Mouse (Mus musculus): Measurements from ENCODE around the gene Iqsec1.

Iqsec1 gene

GRCm38 (mm10) chr6:90702837-90703735 is 285.4 kb downstream of the Iqsec1 start:
- DNase-seq: peak; percentile 18 to 44

- DNase-seq: peak; percentile 19 to 52
Measured at GRCm38 (mm10) chr6:90702197-90702596, 286.3 kb downstream of the Iqsec1 start.

DNA sequence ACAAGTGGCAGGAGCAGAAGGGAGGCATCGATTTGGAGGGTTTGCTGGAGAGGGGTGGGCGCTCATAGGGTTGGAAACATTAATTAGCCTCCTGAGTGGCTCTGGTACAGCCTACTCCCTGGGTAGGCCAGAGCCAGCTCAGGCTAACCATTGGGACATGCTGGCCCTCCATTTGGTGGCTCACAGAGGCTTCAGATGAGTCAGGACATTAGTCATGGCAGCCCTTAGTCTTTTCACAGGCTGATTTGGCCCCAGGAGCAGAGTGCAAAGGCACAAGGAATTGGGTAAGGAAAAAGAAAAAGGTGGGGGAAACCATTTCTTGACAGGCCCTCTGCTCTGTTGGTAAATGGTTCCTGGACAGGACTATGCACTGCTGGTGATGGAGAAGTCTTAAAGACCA is 287.1 kb downstream of the Iqsec1 start:
- DNase-seq: no peak

- no peak for DNase-seq
Measured at GRCm38 (mm10) chr6:90700737-90701136, 287.7 kb downstream of the Iqsec1 start.

GRCm38 (mm10) chr6:90700068-90700467 is 288.4 kb downstream of the Iqsec1 start:
- DNase-seq: no peak

- no peak for DNase-seq
Measured at GRCm38 (mm10) chr6:90698843-90699242, 289.6 kb downstream of the Iqsec1 start.

GRCm38 (mm10) chr6:90695754-90696153 is 292.7 kb downstream of the Iqsec1 start:
- DNase-seq: peak; percentile 29 to 41

- DNase-seq: peak; percentile 66 to 78
Measured at GRCm38 (mm10) chr6:90692404-90692803, 296.1 kb downstream of the Iqsec1 start.

GRCm38 (mm10) chr6:90691935-90692334 is 296.6 kb downstream of the Iqsec1 start:
- DNase-seq: no peak

DNA sequence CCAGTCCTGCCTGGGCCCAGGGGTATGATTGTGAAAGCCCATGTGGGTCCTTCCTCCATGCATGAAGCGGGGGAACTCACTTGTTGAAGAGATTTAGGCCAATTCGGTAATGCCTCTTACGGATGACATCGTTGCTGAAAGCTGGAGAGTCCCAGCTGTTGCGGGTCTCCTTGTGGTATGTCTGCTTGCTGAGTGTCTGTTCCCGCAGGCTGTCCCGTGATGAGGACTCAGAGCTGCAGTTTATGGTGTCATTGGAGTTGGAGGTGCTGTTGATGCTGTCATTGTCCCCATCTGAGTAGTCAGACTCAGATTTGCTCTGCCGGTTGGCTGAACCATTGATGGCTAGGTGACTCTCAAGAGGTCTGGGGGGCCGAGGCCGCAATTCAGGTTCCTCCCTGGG is 299.0 kb downstream of the Iqsec1 start:
- DNase-seq: no peak

DNA sequence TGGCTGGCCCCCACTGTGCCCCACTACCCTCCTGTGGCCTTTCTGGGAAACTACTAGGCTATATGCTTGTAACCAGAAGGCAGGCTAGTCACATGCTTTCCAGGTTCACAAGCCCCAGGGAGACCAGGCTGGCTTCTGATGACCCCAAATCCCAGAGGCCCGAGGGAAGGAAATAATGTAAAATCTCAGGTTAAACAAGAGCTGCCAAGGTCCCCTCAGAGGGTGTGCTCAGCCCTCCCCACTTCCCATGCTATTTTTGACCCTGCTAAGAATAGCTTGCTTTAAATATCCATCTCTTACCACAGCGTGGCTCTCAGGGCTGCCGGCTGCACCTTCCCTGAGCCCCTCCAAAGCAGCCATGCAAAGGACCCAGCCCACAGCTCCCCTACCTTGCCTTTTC is 299.7 kb downstream of the Iqsec1 start:
- DNase-seq: peak in 1 of 2 experiments; percentile 35

- no peak for DNase-seq
Measured at GRCm38 (mm10) chr6:90688003-90688402, 300.5 kb downstream of the Iqsec1 start.

GRCm38 (mm10) chr6:90686812-90687211 is 301.7 kb downstream of the Iqsec1 start:
- no peak for DNase-seq

GRCm38 (mm10) chr6:90683831-90684532 is 304.5 kb downstream of the Iqsec1 start:
- no peak for DNase-seq

- DNase-seq: no peak
Measured at GRCm38 (mm10) chr6:90680401-90680800, 308.1 kb downstream of the Iqsec1 start.

DNA sequence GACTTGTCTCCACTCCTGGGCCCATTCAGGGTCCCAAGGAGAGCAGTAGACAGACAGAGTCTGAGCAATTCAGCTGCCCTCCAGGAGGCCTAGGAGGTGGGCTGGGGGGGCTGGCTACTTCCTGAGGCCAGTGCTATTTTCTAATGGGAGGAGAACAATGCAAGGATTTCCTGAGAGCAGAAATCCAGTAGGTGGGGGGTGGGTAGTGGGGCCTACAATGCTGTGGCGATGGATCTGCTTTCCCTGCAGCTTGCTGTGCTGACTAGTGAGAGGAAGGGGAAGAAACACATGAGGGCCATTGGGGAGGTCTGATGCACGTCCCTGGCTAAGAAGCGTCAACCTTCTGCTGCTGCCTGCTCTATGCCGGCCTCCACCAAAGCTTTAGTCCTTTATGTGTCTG is 309.7 kb downstream of the Iqsec1 start:
- no peak for DNase-seq

GRCm38 (mm10) chr6:90668693-90669092 is 319.8 kb downstream of the Iqsec1 start:
- no peak for DNase-seq

- no peak for DNase-seq
Measured at GRCm38 (mm10) chr6:90663736-90664135, 324.7 kb downstream of the Iqsec1 start.

DNA sequence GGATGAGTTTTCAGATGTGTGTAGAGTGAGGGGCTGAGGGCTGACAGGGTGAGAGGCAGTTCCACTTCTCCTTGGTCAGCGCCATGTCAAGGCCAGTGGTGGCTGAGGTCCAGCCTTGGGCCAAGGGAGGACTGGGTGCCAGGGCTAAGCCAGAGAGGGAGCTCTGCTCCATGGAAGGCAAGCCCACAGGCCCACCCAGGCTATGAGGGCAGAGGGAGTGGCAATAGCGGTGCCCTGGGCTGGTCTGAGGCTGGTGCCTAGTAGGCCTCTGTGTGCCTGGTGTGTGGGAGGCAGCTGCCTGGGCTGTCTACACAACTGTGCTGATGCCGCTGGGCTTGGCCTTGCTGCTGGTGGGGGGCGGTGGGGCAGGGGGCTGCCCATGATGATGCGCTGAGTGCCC is 326.3 kb downstream of the Iqsec1 start:
- DNase-seq: no peak

GRCm38 (mm10) chr6:90661029-90661399 is 327.5 kb downstream of the Iqsec1 start:
- DNase-seq: no peak

- DNase-seq: peak; percentile 16 to 22
Measured at GRCm38 (mm10) chr6:90660398-90661028, 328.0 kb downstream of the Iqsec1 start.

DNA sequence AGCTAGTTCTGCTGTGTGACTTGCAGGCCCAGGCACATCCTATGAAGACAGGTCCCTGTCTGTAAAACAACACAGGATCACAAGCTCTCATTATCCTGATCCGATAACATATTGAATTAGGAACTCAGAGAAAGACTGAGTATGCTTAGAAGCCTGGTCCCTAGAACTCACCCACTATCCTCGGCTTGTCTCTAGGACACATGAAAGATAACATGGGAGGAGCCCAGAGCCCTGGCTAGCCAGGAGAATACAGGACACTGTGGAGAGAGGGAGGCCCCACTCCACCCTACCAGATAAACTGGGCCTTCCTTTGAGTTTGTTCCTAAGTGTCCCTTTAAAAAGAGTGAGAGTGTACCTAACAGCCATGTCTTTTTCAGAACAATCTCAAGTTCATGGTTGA is 328.6 kb downstream of the Iqsec1 start:
- no peak for DNase-seq

DNA sequence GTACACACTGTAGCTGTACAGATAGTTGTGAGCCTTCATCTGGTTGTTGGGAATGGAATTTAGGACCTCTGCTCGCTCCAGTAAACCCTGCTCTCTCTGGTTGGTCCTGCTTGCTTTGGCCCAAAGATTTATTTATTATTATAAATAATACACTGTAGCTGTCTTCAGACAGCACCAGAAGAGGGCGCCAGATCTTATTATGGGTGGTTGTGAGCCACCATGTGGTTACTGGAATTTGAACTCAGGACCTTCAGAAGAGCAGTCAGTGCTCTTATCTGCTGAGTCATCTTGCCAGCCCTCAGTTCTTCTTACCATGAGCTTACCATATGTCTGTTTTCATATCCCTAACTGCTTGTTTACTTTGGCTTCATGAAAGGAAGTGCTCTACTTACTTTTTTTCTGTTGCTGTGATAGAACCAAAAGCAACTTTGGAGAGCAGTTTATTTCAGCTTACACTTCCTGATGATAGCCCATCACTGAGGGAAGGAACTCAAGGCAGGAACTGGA is 332.1 kb downstream of the Iqsec1 start:
- peak in 1 of 2 experiments; percentile 45 for DNase-seq
